Mouse (Mus musculus) thymus, adult 2 months (tissue): Measurements from ENCODE around the gene Kalrn.

Experiments used
- CTCF ChIP-seq: fragments of 200-500 bp; IDR thresholded peaks from 2 replicates; pipeline ENCODE4 v1.5.1; 2012; ENCODE audit warnings: mild to moderate bottlenecking, control low read depth, low read length, moderate library complexity, borderline replicate concordance; ENCODE audit not compliant: control insufficient read depth, poor library complexity, insufficient read depth; ENCODE audit errors: extremely low read depth
- POLR2A ChIP-seq: fragments of 200-500 bp; IDR thresholded peaks from 2 replicates; pipeline ENCODE4 v1.6.1; 2012; ENCODE audit warnings: mild to moderate bottlenecking, low read length, control low read depth, moderate library complexity; ENCODE audit not compliant: control insufficient read depth, poor library complexity, insufficient read depth; ENCODE audit errors: extremely low read depth

- TF ChIP-seq CTCF (no peak), POLR2A (no peak)
Measured at GRCm38 (mm10) chr16:34248256-34248655, 325.1 kb downstream of the Kalrn start.
